14 mouse cellular contexts compared by ENCODE assay signal in genomic region chr12:4676336-4676735, GRCm38 (mm10).
DNase-seq lines count a peak whose midpoint lies in the region.
"Had no signal": no experiment of that assay in that cellular context is flagged by ENCODE, and none has a peak within 500 bp of the region (broad histone marks: within the 10 kb centered on the region; RNA-seq: fewer than 3 reads in every experiment).

No protein-coding gene starts in this region.

- peak; percentile 11 for DNase-seq in cerebellum, adult 9-10 months
- DNase-seq in cerebellum, adult 18-20 months = no peak
- DNase-seq in layer of hippocampus, adult 11-12 months (ENCODE audit: low spot score) = peak; percentile 23
- no peak for DNase-seq in layer of hippocampus, adult 8-10 months (ENCODE audit: low spot score in 2 of 2)
- DNase-seq in Muller cell, postnatal 12 days (ENCODE audit: inconsistent ontology term) = peak; percentile 55
- peak; percentile 17 for DNase-seq in telencephalon, adult 2 months (ENCODE audit: low read depth, low spot score)
- no peak for DNase-seq in thymus, postnatal 25 days
- DNase-seq: adrenal gland, postnatal 14 days; B cell, adult 2 months; cerebellum, adult 8-10 months; cerebellum, postnatal 25 days; gastrocnemius, postnatal 36 days; heart, postnatal 10 days; heart, postnatal 4 days had no signal

Comparison
In these comparisons a context has a peak if more than half of its experiments do, and no peak if none do; other contexts are left out.
1. DNase-seq: peak in cerebellum, adult 9-10 months (single experiment), layer of hippocampus, adult 11-12 months (single experiment), Muller cell, postnatal 12 days (single experiment) and telencephalon, adult 2 months (single experiment); none in cerebellum, adult 18-20 months (0 of 2), layer of hippocampus, adult 8-10 months (0 of 2) and thymus, postnatal 25 days (single experiment).